Mouse (Mus musculus): ENCODE measurements at regions not wholly inside any gene's neighbourhood (a gene's known extent, or its start where the extent isn't known, plus 50 kb on each side); places are given as distances from the start of the nearest gene placed in this dataset.

GRCm38 (mm10) chr16:62449735-62450134 is 336.9 kb downstream of the Nsun3 start:
- Histone ChIP-seq H3K9ac (ENCODE audit: low read depth, low read length) (no peak overlapping the region), H3K27ac (ENCODE audit: low read depth, low read length) (no peak overlapping the region), H3K4me1 (replicated peaks; ENCODE audit: control insufficient read depth, insufficient read depth, low read length) (no peaks in the 10 kb centered on the region), H3K4me3 (ENCODE audit: low read depth, low read length) (no peak overlapping the region), H3K9me3 (ENCODE audit: control insufficient read depth) (no peaks in the 10 kb centered on the region), H3K4me2 (replicated peaks; ENCODE audit: low read depth) (no peak overlapping the region), H3K27me3 (replicated peaks; ENCODE audit: control insufficient read depth, insufficient read depth, low read length) (no peaks in the 10 kb centered on the region), H3K36me3 (ENCODE audit: control insufficient read depth, insufficient read depth) (no peaks in the 10 kb centered on the region)
- TF ChIP-seq CTCF (IDR thresholded peaks at IDR 0.05; ENCODE audit: low read depth), result no peak
- no peak for ATAC-seq
- WGBS, result 90% methylated on average over 3 of the region's 3 CpGs

- no peaks in the 10 kb centered on the region for H3K9me3 ChIP-seq (ENCODE audit: control insufficient read depth)
- ATAC-seq, result no peak
- no peaks in the 10 kb centered on the region for H3K36me3 ChIP-seq (ENCODE audit: control insufficient read depth, insufficient read depth)
- H3K4me2 ChIP-seq (replicated peaks; ENCODE audit: low read depth), result no peak overlapping the region
- no peak overlapping the region for H3K27ac ChIP-seq (ENCODE audit: low read depth, low read length)
- WGBS, result 84% methylated on average over 3 of the region's 3 CpGs
- no peak for TF ChIP-seq CTCF (IDR thresholded peaks at IDR 0.05; ENCODE audit: low read depth)
- no peaks in the 10 kb centered on the region for H3K4me1 ChIP-seq (replicated peaks; ENCODE audit: control insufficient read depth, insufficient read depth, low read length)
- H3K9ac ChIP-seq (ENCODE audit: low read depth, low read length), result no peak overlapping the region
- no peaks in the 10 kb centered on the region for H3K27me3 ChIP-seq (replicated peaks; ENCODE audit: control insufficient read depth, insufficient read depth, low read length)
- no peak overlapping the region for H3K4me3 ChIP-seq (ENCODE audit: low read depth, low read length)
These were observed 339.2 kb downstream of the Nsun3 start for GRCm38 (mm10) chr16:62447380-62447779.

- Histone ChIP-seq H3K4me2 (replicated peaks; ENCODE audit: low read depth) (no peak overlapping the region), H3K9ac (ENCODE audit: low read depth, low read length) (no peak overlapping the region), H3K36me3 (ENCODE audit: control insufficient read depth, insufficient read depth) (no peaks in the 10 kb centered on the region), H3K4me1 (replicated peaks; ENCODE audit: control insufficient read depth, insufficient read depth, low read length) (no peaks in the 10 kb centered on the region), H3K27me3 (replicated peaks; ENCODE audit: control insufficient read depth, insufficient read depth, low read length) (no peaks in the 10 kb centered on the region), H3K27ac (ENCODE audit: low read depth, low read length) (no peak overlapping the region), H3K4me3 (ENCODE audit: low read depth, low read length) (no peak overlapping the region), H3K9me3 (ENCODE audit: control insufficient read depth) (no peaks in the 10 kb centered on the region)
- 77% methylated on average over 4 of the region's 4 CpGs for WGBS
- ATAC-seq, result no peak
- TF ChIP-seq CTCF (IDR thresholded peaks at IDR 0.05; ENCODE audit: low read depth), result no peak
These were observed 345.4 kb downstream of the Nsun3 start for GRCm38 (mm10) chr16:62441197-62441596.

GRCm38 (mm10) chr16:62433125-62433524 is 353.5 kb downstream of the Nsun3 start:
- ATAC-seq, result no peak
- Histone ChIP-seq H3K27me3 (replicated peaks; ENCODE audit: control insufficient read depth, insufficient read depth, low read length) (no peaks in the 10 kb centered on the region), H3K9ac (ENCODE audit: low read depth, low read length) (no peak overlapping the region), H3K4me2 (replicated peaks; ENCODE audit: low read depth) (no peak overlapping the region), H3K4me3 (ENCODE audit: low read depth, low read length) (no peak overlapping the region), H3K27ac (ENCODE audit: low read depth, low read length) (no peak overlapping the region), H3K4me1 (replicated peaks; ENCODE audit: control insufficient read depth, insufficient read depth, low read length) (no peaks in the 10 kb centered on the region), H3K9me3 (ENCODE audit: control insufficient read depth) (no peaks in the 10 kb centered on the region), H3K36me3 (ENCODE audit: control insufficient read depth, insufficient read depth) (no peaks in the 10 kb centered on the region)
- WGBS, result 81% methylated on average over 2 of the region's 2 CpGs
- TF ChIP-seq CTCF (IDR thresholded peaks at IDR 0.05; ENCODE audit: low read depth), result no peak

- peak; percentile 44; the same call in 1 of the 2 replicates for TF ChIP-seq CTCF (IDR thresholded peaks at IDR 0.05; ENCODE audit: low read depth)
- no peak for ATAC-seq
- H3K4me3 ChIP-seq (ENCODE audit: low read depth, low read length), result no peak overlapping the region
- WGBS, result 7% methylated on average over 1 of the region's 1 CpGs
- no peaks in the 10 kb centered on the region for H3K27me3 ChIP-seq (replicated peaks; ENCODE audit: control insufficient read depth, insufficient read depth, low read length)
- H3K36me3 ChIP-seq (ENCODE audit: control insufficient read depth, insufficient read depth), result no peaks in the 10 kb centered on the region
- H3K9ac ChIP-seq (ENCODE audit: low read depth, low read length), result no peak overlapping the region
- H3K4me1 ChIP-seq (replicated peaks; ENCODE audit: control insufficient read depth, insufficient read depth, low read length), result no peaks in the 10 kb centered on the region
- no peaks in the 10 kb centered on the region for H3K9me3 ChIP-seq (ENCODE audit: control insufficient read depth)
- H3K27ac ChIP-seq (ENCODE audit: low read depth, low read length), result no peak overlapping the region
- no peak overlapping the region for H3K4me2 ChIP-seq (replicated peaks; ENCODE audit: low read depth)
These were observed 372.1 kb downstream of the Nsun3 start for GRCm38 (mm10) chr16:62414485-62414884.

- 71% methylated on average over 3 of the region's 3 CpGs for WGBS
- no peak overlapping the region for H3K9ac ChIP-seq (ENCODE audit: low read depth, low read length)
- H3K36me3 ChIP-seq (ENCODE audit: control insufficient read depth, insufficient read depth), result no peaks in the 10 kb centered on the region
- no peak for ATAC-seq
- no peak for TF ChIP-seq CTCF (IDR thresholded peaks at IDR 0.05; ENCODE audit: low read depth)
- no peak overlapping the region for H3K27ac ChIP-seq (ENCODE audit: low read depth, low read length)
- H3K4me2 ChIP-seq (replicated peaks; ENCODE audit: low read depth), result no peak overlapping the region
- no peaks in the 10 kb centered on the region for H3K4me1 ChIP-seq (replicated peaks; ENCODE audit: control insufficient read depth, insufficient read depth, low read length)
- no peaks in the 10 kb centered on the region for H3K27me3 ChIP-seq (replicated peaks; ENCODE audit: control insufficient read depth, insufficient read depth, low read length)
- no peaks in the 10 kb centered on the region for H3K9me3 ChIP-seq (ENCODE audit: control insufficient read depth)
- H3K4me3 ChIP-seq (ENCODE audit: low read depth, low read length), result no peak overlapping the region
These were observed 379.0 kb downstream of the Nsun3 start for GRCm38 (mm10) chr16:62407526-62408165.

- no peak overlapping the region for H3K4me3 ChIP-seq (ENCODE audit: low read depth, low read length)
- TF ChIP-seq CTCF (IDR thresholded peaks at IDR 0.05; ENCODE audit: low read depth), result no peak
- H3K9me3 ChIP-seq (ENCODE audit: control insufficient read depth), result no peaks in the 10 kb centered on the region
- WGBS, result 69% methylated on average over 2 of the region's 2 CpGs
- no peak overlapping the region for H3K27ac ChIP-seq (ENCODE audit: low read depth, low read length)
- no peak for ATAC-seq
- H3K9ac ChIP-seq (ENCODE audit: low read depth, low read length), result no peak overlapping the region
- no peaks in the 10 kb centered on the region for H3K27me3 ChIP-seq (replicated peaks; ENCODE audit: control insufficient read depth, insufficient read depth, low read length)
- H3K36me3 ChIP-seq (ENCODE audit: control insufficient read depth, insufficient read depth), result no peaks in the 10 kb centered on the region
- no peaks in the 10 kb centered on the region for H3K4me1 ChIP-seq (replicated peaks; ENCODE audit: control insufficient read depth, insufficient read depth, low read length)
- no peak overlapping the region for H3K4me2 ChIP-seq (replicated peaks; ENCODE audit: low read depth)
These were observed 380.2 kb downstream of the Nsun3 start for GRCm38 (mm10) chr16:62406458-62406857.

Data from intestine, postnatal 0 days (tissue).